Mouse (Mus musculus) naive thymus-derived CD4-positive, alpha-beta T cell, adult 5 months (primary cell): ENCODE measurements around the gene H2al1k. TPM values are rescaled to one million over a fixed set of nuclear protein-coding genes. Genes with fewer than 3 reads are reported as not detected.

ENCODE experiments used
- polyA plus RNA-seq: library from polyadenylated mRNA; unstranded; fragments of 100-300 nt; shearing (Covaris generic); gene quantifications from one replicate; pipeline ENCODE4 v1.2.1, GENCODE M21; 2017

Gene H2al1k
- not detected for polyA plus RNA-seq

DNA sequence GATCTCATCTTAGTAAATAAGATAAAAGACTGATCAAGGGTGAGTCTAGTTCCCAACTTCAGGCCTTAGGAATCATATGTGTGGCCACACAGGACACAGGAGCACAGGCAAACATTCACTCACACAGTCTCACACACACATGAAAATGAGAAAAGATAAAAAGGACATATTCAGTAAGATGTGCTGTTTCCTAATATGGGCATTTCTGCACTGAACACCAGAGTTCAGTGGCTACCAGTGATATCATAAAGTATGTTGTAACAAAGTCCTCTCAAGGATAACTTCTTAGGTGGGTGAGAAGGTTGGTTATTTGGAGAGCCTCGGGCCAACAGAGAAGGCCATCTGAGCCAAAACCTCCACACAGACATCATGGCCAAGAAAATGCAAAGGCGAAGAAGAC lies at the start of gene H2al1k:
H2al1k (plus strand) TSS at position 301 of the 400 bp plus-strand sequence.

Other genes starting within 250 kb of the H2al1k start
- gene 4930402K13Rik, start 246.1 kb upstream of the H2al1k start, polyA plus RNA-seq: not detected
- 0.09 TPM for gene Lancl3, start 150.7 kb upstream of the H2al1k start, polyA plus RNA-seq
- not detected for gene Gm14862, start 93.7 kb upstream of the H2al1k start, polyA plus RNA-seq
- gene Xk, start 77.9 kb upstream of the H2al1k start, polyA plus RNA-seq: 1.3 TPM
- gene H2al1m, start 66.9 kb upstream of the H2al1k start, polyA plus RNA-seq: 0.68 TPM
- gene Cybb, start 137.1 kb downstream of the H2al1k start, polyA plus RNA-seq: not detected
- not detected for gene H2al1o, start 221.8 kb downstream of the H2al1k start, polyA plus RNA-seq